Mouse (Mus musculus): Measurements from ENCODE around the gene Cdrt4. TPM values are rescaled to one million over a fixed set of nuclear protein-coding genes. Genes with fewer than 3 reads are reported as not detected.
A peak's percentile ranks its signal among the peaks of the same experiment; 100 is the strongest.

Gene Cdrt4
- not detected for total RNA-seq (2021)
- long read RNA-seq, experiment 1, result 0 reads
- long read RNA-seq, experiment 2, result 0 reads

DNA sequence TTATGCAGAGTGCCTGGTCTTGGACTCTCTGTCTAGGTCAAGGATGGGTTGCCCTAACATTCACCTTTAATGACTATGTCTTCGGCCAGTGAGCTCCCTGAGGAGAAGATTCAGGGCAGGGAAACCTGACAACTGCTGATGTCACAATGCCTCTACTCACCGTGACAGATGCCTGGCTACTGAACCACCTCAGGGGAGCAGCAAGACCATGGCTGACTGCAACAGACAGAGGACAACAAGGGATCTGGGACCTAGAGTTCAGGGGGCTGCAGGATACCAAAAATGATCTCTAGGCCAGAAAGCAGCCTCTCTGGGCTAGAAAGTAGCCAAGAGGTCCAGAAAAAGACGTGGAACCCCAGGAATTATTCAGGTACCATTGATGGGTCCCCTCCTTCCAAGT, at the start of gene Cdrt4:
Cdrt4 (plus strand) TSS at position 182 of the 400 bp plus-strand sequence.
- intact Hi-C loops (cut with DNase I), result no loop called here
- no peak for DNase-seq (ENCODE audit: low spot score in 2 of 2)

GRCm38 (mm10) chr11:62901699-62902323, 49.2 kb upstream of the Cdrt4 start:
- intact Hi-C loops (cut with DNase I), result loop anchor here (5.0 kb wide), 2 partner anchors 235 to 265 kb away; no protein-coding TSS in a partner anchor
- DNase-seq (ENCODE audit: low spot score in 2 of 2), result peak; percentile 92 to 94

- intact Hi-C loops (cut with DNase I), result loop anchor here (5.0 kb wide), 2 partner anchors 233 to 263 kb away; no protein-coding TSS in a partner anchor
- no peak for DNase-seq (ENCODE audit: low spot score in 2 of 2)
These were observed 47.0 kb upstream of the Cdrt4 start for GRCm38 (mm10) chr11:62903871-62904495.

DNA sequence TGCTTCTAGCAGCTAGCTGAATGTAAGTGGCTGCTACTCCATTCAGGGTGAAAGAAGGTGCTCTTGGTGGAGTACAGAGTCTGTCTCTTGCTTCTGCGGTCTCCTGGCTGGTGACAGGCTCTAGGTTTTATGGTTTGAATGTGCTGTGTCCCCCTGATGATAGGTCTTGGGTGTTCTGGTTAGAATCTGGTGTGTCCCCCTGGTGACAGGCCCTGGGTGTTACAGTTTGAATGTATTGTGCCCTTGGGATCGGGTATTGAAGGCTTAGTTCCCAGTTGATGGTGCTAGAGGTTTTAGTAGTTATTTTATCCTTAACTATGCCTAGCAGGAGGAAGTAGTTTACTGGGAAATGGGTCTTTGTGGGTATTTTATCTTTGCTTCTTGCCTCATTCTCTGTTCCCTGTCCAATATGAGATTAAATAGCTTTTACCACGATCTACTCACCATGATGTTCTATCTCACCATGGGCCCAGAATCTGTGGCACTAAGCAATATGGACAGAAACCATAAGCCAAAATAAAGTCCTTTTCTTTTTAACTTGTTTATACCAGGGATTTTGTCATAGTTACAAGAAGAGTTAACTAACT, 41.2 kb upstream of the Cdrt4 start:
- intact Hi-C loops (cut with DNase I), result no loop called here

DNA sequence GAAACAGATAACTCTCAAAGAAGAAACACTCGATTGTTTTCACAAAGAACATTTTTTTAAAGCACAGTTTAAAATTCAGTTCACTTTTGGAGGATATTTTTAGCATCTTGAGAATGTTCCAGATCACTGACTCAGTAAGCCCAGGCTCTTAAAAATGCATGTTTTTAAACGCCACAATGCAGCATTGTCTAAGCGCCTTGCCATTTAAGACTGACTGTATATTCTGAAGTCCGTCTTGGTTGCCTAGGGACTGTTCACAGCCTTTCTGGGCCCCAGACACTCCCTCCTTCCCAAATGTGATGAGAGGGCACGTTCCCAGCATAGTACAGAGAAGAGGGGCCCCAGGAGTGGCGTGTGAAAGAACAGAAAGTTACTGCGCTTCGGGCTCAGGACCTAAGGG, 39.6 kb upstream of the Cdrt4 start:
- intact Hi-C loops (cut with DNase I), result no loop called here
- DNase-seq (ENCODE audit: low spot score in 2 of 2), result peak; percentile 12 to 70

More for the DNA sequence above, 41.2 kb upstream of the Cdrt4 start:
- no peak for DNase-seq (ENCODE audit: low spot score in 2 of 2)

- DNase-seq (ENCODE audit: low spot score in 2 of 2), result no peak
- intact Hi-C loops (cut with DNase I), result no loop called here
These were observed 37.9 kb upstream of the Cdrt4 start for GRCm38 (mm10) chr11:62913141-62913540.

DNA sequence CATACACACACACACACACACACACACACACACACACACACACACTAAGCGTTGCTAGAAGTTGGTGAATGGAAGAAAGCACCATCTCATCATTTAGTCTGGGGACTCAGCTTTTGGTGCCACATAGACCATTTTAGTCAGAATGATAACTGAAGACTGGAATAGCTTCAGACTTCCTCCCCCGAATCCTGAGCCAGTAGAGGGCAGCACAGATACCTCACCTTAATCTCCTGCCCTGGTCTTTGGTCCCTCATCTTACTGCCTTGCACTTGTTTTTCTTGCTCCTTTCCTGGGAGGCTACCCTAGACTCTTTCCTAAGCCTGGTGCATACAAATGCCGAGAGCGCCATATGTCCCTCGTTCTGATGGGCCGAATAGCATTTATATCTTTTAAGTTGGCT, 36.5 kb upstream of the Cdrt4 start:
- no peak for DNase-seq (ENCODE audit: low spot score in 2 of 2)
- intact Hi-C loops (cut with DNase I), result no loop called here

- intact Hi-C loops (cut with DNase I), result no loop called here
- no peak for DNase-seq (ENCODE audit: low spot score in 2 of 2)
These were observed 35.5 kb upstream of the Cdrt4 start for GRCm38 (mm10) chr11:62915486-62915885.

GRCm38 (mm10) chr11:62916765-62917164, 34.2 kb upstream of the Cdrt4 start:
- DNase-seq (ENCODE audit: low spot score in 2 of 2), result no peak
- intact Hi-C loops (cut with DNase I), result no loop called here

DNA sequence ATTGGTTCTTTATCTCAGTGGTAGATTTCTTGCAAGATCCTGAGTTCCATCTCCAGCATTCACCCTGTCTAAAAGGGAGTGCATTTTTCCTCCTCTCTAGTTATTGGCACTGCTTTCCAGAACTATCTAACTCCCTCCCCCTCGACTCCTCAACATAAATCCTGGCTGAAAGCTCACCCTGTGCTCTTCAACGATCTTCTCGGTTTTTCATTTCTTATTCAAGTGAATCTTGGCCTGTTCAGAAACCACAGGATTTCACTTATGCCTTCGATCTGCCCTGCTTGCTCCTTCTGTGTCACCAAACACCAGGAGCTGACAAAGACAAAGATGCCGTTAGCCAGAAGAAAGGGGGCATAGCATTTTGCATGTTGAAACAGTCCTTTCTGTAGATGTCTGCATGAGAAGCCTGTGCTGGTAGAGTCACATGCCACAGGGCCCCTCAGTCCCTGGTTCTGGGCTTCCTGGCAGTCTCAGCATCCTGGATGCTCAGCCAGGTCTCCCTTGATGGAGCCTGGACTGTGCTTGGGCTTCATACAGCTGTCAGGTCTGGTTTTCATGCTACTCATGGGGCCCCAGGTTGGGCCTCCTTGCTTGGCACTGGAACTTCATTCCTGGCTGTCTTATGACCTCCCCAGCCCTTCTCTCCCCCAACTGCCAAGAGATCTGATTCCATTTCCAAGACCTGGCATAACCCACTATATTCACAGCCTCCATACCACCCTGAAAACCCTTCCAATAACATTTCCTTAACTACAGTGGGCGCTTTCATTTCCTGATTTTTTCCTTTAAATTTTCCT, 30.8 kb upstream of the Cdrt4 start:
- no peak for DNase-seq (ENCODE audit: low spot score in 2 of 2)
- intact Hi-C loops (cut with DNase I), result loop anchor here (5.0 kb wide), 1 partner anchor 82 kb away; no protein-coding TSS in a partner anchor

GRCm38 (mm10) chr11:62920743-62921050, 30.3 kb upstream of the Cdrt4 start:
- intact Hi-C loops (cut with DNase I), result loop anchor here (1.0 to 5.0 kb wide), 2 partner anchors 82 to 215 kb away; no protein-coding TSS in a partner anchor
- DNase-seq (ENCODE audit: low spot score in 2 of 2), result no peak

DNA sequence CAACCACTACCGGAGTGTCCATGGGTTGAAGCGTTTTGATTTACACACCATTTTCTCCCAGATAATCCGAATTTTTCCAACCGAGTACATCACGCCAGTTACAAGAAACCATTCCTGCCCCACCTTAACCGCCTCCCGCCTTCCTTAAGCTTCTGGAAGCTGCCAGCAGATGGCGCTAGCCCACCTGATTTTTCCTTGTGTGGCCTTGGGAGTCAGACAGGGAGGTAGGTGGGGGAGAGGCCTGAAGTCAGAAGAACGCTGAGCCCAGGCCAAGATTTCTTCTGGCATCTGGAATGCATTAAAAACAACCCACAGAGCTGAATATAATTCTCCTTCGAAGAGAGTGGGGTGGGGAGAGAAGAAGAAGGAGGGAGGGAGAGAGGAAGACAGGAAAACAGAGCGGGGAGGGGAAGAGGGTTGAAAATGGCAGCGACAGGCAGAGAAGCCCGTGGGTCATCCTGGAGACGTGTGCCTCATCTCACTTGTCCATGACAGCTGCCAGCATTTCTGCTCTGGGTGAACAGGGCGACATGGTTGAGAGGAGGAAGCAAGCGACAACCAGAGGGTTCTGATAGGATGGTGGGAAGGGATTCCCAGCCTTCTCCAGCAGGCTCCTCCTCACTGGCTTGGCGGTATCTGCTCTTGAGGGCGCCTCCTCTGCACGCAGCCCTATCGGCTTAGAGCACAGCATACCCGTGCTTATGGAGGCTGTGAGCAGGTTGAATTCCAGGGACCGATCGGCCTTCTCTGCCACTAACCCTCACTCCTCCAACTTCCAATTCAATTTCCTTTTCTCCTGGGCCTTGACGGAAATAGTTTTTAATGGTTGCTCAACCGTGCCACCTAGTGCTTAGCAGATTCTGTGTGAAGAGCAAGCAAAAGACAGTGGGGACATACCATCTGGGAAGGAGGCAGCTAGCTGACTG, 29.7 kb upstream of the Cdrt4 start:
- DNase-seq (ENCODE audit: low spot score in 2 of 2), result peak; percentile 95 to 96
- intact Hi-C loops (cut with DNase I), result loop anchor here (1.0 to 5.0 kb wide), 2 partner anchors 81 to 214 kb away; no protein-coding TSS in a partner anchor

DNA sequence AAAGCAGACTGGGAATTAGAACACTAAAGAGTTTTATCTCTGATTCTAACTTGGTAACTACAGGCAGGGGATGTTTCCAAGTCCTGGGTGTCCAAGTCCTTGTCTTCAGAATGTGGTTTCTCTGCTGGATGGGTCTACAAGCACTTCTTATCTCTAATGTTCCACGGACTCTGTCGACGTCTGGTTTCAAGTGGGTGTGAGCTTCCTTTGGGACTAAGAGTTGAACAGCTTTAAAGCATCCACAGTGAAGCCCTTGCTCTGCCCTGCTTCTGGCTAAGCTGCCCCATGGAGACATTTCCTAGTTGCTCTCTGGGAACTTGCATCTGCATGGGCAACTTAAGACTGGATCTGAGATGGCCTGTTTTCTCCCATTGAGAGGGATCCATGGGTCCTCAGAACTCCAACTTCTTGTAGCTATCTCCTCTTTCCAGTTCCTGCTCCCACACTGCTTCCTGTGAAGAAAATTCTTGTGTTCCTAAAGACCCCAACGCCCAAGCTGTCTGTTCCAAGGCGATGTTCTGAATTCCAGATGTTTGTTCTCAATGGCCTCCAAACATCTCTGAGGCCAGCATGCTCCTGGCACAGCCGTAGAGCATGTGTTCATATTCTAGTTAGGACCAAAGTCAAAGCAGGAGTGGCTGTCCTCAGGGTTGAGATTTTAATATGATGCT, 26.8 kb upstream of the Cdrt4 start:
- intact Hi-C loops (cut with DNase I), result loop anchor here (5.0 kb wide), 1 partner anchor 78 kb away; no protein-coding TSS in a partner anchor
- DNase-seq (ENCODE audit: low spot score in 2 of 2), result no peak

GRCm38 (mm10) chr11:62929799-62930198, 21.2 kb upstream of the Cdrt4 start:
- intact Hi-C loops (cut with DNase I), result no loop called here
- DNase-seq (ENCODE audit: low spot score in 2 of 2), result no peak

- intact Hi-C loops (cut with DNase I), result no loop called here
- no peak for DNase-seq (ENCODE audit: low spot score in 2 of 2)
These were observed 20.4 kb upstream of the Cdrt4 start for GRCm38 (mm10) chr11:62930574-62930973.

GRCm38 (mm10) chr11:62931141-62931540, 19.9 kb upstream of the Cdrt4 start:
- no peak for DNase-seq (ENCODE audit: low spot score in 2 of 2)
- intact Hi-C loops (cut with DNase I), result no loop called here

DNA sequence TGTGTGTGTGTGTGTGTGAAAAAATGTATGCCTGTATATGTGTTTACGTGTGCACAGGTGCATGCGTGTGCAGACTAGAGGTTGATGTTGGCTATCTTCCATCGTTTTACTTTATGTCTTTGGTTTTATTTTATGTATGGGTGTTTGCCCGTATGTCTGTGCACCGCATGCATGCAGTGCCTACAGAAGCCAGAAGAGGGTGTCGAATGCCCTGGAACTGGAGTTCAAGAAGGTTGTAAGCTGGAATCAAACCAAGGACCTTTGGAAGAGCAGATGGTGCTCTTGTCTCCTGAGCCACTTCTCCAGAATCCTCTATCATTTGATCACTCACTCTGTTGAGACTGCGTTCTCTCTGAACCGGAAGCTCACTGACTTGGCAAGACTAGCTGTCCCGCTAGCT, 17.9 kb upstream of the Cdrt4 start:
- no peak for DNase-seq (ENCODE audit: low spot score in 2 of 2)
- intact Hi-C loops (cut with DNase I), result no loop called here

GRCm38 (mm10) chr11:62934795-62935514, 16.0 kb upstream of the Cdrt4 start:
- DNase-seq (ENCODE audit: low spot score in 2 of 2), result no peak
- intact Hi-C loops (cut with DNase I), result no loop called here
